In the genomic region with DNA sequence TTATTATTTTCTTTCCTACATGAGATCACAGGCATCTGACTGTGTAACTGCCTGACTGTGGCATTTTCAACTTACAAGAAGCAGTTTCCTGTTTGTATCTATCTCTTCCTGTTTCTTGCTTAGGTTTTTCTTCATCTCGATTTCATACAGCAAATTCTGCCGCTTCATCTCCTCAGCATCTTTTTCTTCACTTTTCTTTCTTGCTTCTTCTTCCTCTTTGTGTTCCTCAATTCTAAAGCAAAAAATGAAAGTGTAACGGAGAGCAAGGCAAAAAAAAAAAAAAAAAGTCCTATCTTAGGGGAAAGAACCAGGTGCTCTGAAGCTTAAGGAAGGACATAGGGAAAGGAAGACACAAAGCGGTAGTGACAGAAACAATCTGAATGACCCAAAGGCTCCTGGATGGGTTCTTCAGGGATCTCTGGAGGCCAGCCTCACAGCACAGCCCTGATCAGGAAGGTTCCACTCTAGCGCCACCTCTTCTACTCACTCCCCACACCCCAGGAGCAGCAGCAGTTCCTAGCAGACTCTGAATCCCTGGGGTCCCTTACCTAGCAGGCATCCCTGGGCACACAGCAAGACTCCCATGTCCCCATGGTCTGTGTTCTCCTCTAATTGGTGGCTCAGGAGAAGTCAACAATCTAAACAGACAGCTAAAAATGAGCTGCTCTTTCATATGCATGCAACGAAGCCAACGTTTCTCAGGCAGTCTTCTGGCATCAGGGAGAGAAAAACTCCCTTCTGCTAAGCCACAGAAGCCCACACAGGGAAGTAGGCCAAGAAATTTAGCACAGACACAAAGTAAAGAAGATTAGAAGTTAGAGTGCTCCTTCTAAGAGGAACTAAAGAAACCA, we compare ENCODE assay signal across 11 mouse cellular contexts. TPM values are rescaled to one million over a fixed set of nuclear protein-coding genes. Genes with fewer than 3 reads are reported as not detected.
DNase-seq lines count a peak whose midpoint lies in the region; ATAC-seq and TF ChIP-seq lines count a peak whose summit lies in the region.
"Had no signal": no experiment of that assay in that cellular context is flagged by ENCODE, and none has a peak within 500 bp of the region (broad histone marks: within the 10 kb centered on the region; RNA-seq: fewer than 3 reads in every experiment).

No protein-coding gene starts in this region.

- H3K9me3 ChIP-seq in limb, embryonic 10.5 days (replicated peaks), result no peaks in the 10 kb centered on the region
- no peaks in the 10 kb centered on the region for H3K9me3 ChIP-seq in intestine, postnatal 0 days (ENCODE audit: control insufficient read depth)
- H3K9me3 ChIP-seq: forebrain, embryonic 12.5 days; kidney, embryonic 15.5 days; midbrain, embryonic 15.5 days had no signal

- no peak overlapping the region for H3K27ac ChIP-seq in limb, embryonic 10.5 days
- no peak overlapping the region for H3K27ac ChIP-seq in intestine, postnatal 0 days (ENCODE audit: low read depth, low read length)
- H3K27ac ChIP-seq: forebrain, embryonic 12.5 days; kidney, embryonic 15.5 days; midbrain, embryonic 15.5 days had no signal

- WGBS in limb, embryonic 10.5 days, result 73% methylated on average over 7 of the region's 7 CpGs
- WGBS in intestine, postnatal 0 days, result 69% methylated on average over 7 of the region's 7 CpGs

- peaks cover 7% of the 10 kb centered on the region; the same call in 1 of the 2 replicates for H3K36me3 ChIP-seq in limb, embryonic 10.5 days
- H3K36me3 ChIP-seq in intestine, postnatal 0 days (ENCODE audit: control insufficient read depth, insufficient read depth), result no peaks in the 10 kb centered on the region

- H3K4me3 ChIP-seq in limb, embryonic 10.5 days, result no peak overlapping the region
- H3K4me3 ChIP-seq in intestine, postnatal 0 days (ENCODE audit: low read depth, low read length), result no peak overlapping the region
- H3K4me3 ChIP-seq: forebrain, embryonic 12.5 days; kidney, embryonic 15.5 days; midbrain, embryonic 15.5 days had no signal

- H3K4me1 ChIP-seq in limb, embryonic 10.5 days, result no peaks in the 10 kb centered on the region
- no peaks in the 10 kb centered on the region for H3K4me1 ChIP-seq in intestine, postnatal 0 days (replicated peaks; ENCODE audit: control insufficient read depth, insufficient read depth, low read length)
- H3K4me1 ChIP-seq: forebrain, embryonic 12.5 days; kidney, embryonic 15.5 days; midbrain, embryonic 15.5 days had no signal

- H3K9ac ChIP-seq in intestine, postnatal 0 days (ENCODE audit: low read depth, low read length), result no peak overlapping the region
- H3K9ac ChIP-seq: forebrain, embryonic 12.5 days; kidney, embryonic 15.5 days; midbrain, embryonic 15.5 days had no signal

- peak; percentile 29 for DNase-seq in right cerebral cortex, adult 18-20 months
- DNase-seq in right cerebral cortex, postnatal 14 days, result no peak
- DNase-seq in thymus, postnatal 4 days, result peak; percentile 66
- DNase-seq in limb, embryonic 10.5 days (ENCODE audit: low spot score), result no peak
- DNase-seq: cerebellum, adult 9-10 months had no signal

- TF ChIP-seq CTCF in intestine, postnatal 0 days (IDR thresholded peaks at IDR 0.05; ENCODE audit: low read depth), result no peak

- peak; percentile 64 for ATAC-seq in activated CD4-positive, CD25-positive, alpha-beta regulatory T cell, adult 4 months
- peak; percentile 91 for ATAC-seq in megakaryocyte-erythroid progenitor cell, adult 5-6 weeks (replicated peaks; ENCODE audit: low FRiP score, low TSS enrichment, poor library complexity, severe bottlenecking)
- no peak for ATAC-seq in intestine, postnatal 0 days
- ATAC-seq: midbrain, embryonic 15.5 days had no signal

- H3K4me2 ChIP-seq in intestine, postnatal 0 days (replicated peaks; ENCODE audit: low read depth), result no peak overlapping the region
- H3K4me2 ChIP-seq: forebrain, embryonic 12.5 days; kidney, embryonic 15.5 days; midbrain, embryonic 15.5 days had no signal

- no peaks in the 10 kb centered on the region for H3K27me3 ChIP-seq in limb, embryonic 10.5 days (ENCODE audit: low read depth, poor library complexity, severe bottlenecking)
- H3K27me3 ChIP-seq in intestine, postnatal 0 days (replicated peaks; ENCODE audit: control insufficient read depth, insufficient read depth, low read length), result no peaks in the 10 kb centered on the region
- H3K27me3 ChIP-seq: forebrain, embryonic 12.5 days; kidney, embryonic 15.5 days; midbrain, embryonic 15.5 days had no signal

RNA-seq across cellular contexts. Expression of gene Ccdc173, which starts 11.2 kb away (rescaled TPM):
- 1 to 10 TPM; 3.8 to 4.7 TPM for polyA plus RNA-seq in activated CD4-positive, CD25-positive, alpha-beta regulatory T cell, adult 4 months (2017; shearing (Covaris generic))
- 0.89 and 3.2 TPM in 2 replicates for total RNA-seq in megakaryocyte-erythroid progenitor cell, adult 5-6 weeks (2014; fragmentation: Nextera tagmentation)
- 1.0 and 1.1 TPM in 2 replicates for total RNA-seq in megakaryocyte-erythroid progenitor cell, adult 5-6 weeks (2017)
- 1.3 and 2.1 TPM in 2 replicates for polyA plus RNA-seq in limb, embryonic 10.5 days (2016; fragmentation: Nextera tagmentation; extraction: Ambion mirVana)
- polyA plus RNA-seq in intestine, postnatal 0 days (2015; fragmentation: Nextera tagmentation; extraction: Ambion mirVana), result 0.50 and 0.75 TPM in 2 replicates

RNA-seq across cellular contexts. Expression of gene Phospho2, which starts 11.2 kb away (rescaled TPM):
- polyA plus RNA-seq in activated CD4-positive, CD25-positive, alpha-beta regulatory T cell, adult 4 months (2017; shearing (Covaris generic)), result 10 to 100 TPM; 44.8 to 47.8 TPM
- 21.3 and 26.7 TPM in 2 replicates for total RNA-seq in megakaryocyte-erythroid progenitor cell, adult 5-6 weeks (2014; fragmentation: Nextera tagmentation)
- total RNA-seq in megakaryocyte-erythroid progenitor cell, adult 5-6 weeks (2017), result 28.5 and 31.2 TPM in 2 replicates
- 22.0 and 27.1 TPM in 2 replicates for polyA plus RNA-seq in limb, embryonic 10.5 days (2016; fragmentation: Nextera tagmentation; extraction: Ambion mirVana)
- 23.8 and 26.0 TPM in 2 replicates for polyA plus RNA-seq in intestine, postnatal 0 days (2015; fragmentation: Nextera tagmentation; extraction: Ambion mirVana)

RNA-seq across cellular contexts. Expression of gene Klhl23, which starts 43.5 kb away (rescaled TPM):
- polyA plus RNA-seq in activated CD4-positive, CD25-positive, alpha-beta regulatory T cell, adult 4 months (2017; shearing (Covaris generic)), result under 1 TPM in 1 of 2 experiments, not detected in 1; 0.34 TPM
- 25.4 and 31.5 TPM in 2 replicates for total RNA-seq in megakaryocyte-erythroid progenitor cell, adult 5-6 weeks (2014; fragmentation: Nextera tagmentation)
- 35.8 and 41.7 TPM in 2 replicates for total RNA-seq in megakaryocyte-erythroid progenitor cell, adult 5-6 weeks (2017)
- polyA plus RNA-seq in limb, embryonic 10.5 days (2016; fragmentation: Nextera tagmentation; extraction: Ambion mirVana), result 24.8 and 30.8 TPM in 2 replicates
- polyA plus RNA-seq in intestine, postnatal 0 days (2015; fragmentation: Nextera tagmentation; extraction: Ambion mirVana), result 17.3 and 21.3 TPM in 2 replicates

RNA-seq across cellular contexts. Expression of gene Ppig, which starts 55.9 kb away (rescaled TPM):
- polyA plus RNA-seq in activated CD4-positive, CD25-positive, alpha-beta regulatory T cell, adult 4 months (2017; shearing (Covaris generic)), result 100 to 1,000 TPM; 176 to 203 TPM
- total RNA-seq in megakaryocyte-erythroid progenitor cell, adult 5-6 weeks (2014; fragmentation: Nextera tagmentation), result 73.4 and 94.4 TPM in 2 replicates
- 72.8 and 124 TPM in 2 replicates for total RNA-seq in megakaryocyte-erythroid progenitor cell, adult 5-6 weeks (2017)
- 109 and 135 TPM in 2 replicates for polyA plus RNA-seq in limb, embryonic 10.5 days (2016; fragmentation: Nextera tagmentation; extraction: Ambion mirVana)
- 104 and 116 TPM in 2 replicates for polyA plus RNA-seq in intestine, postnatal 0 days (2015; fragmentation: Nextera tagmentation; extraction: Ambion mirVana)

Comparison
In these comparisons a context has a peak if more than half of its experiments do, and no peak if none do; other contexts are left out.
1. DNase-seq: peak in right cerebral cortex, adult 18-20 months (single experiment) and thymus, postnatal 4 days (single experiment); none in right cerebral cortex, postnatal 14 days (single experiment) and limb, embryonic 10.5 days (single experiment).
2. RNA of gene Klhl23, which starts 43.5 kb away (polyA plus RNA-seq): 24.8 to 30.8 TPM in limb, embryonic 10.5 days and 17.3 to 21.3 TPM in intestine, postnatal 0 days; 0.34 TPM in activated CD4-positive, CD25-positive, alpha-beta regulatory T cell, adult 4 months; every median in the first group is over 10 times any median in the second.